Mouse (Mus musculus) heart, adult 9 months (tissue): ENCODE results near the gene Fut7.
A peak's percentile ranks its signal among the peaks of the same experiment; 100 is the strongest.

Experiments
- DNase-seq, 2 experiments: peaks; one replicate each; pipeline ENCODE4 v3.0.0; 2022; ENCODE audit warnings: low spot score in 2 of 2

The Fut7 gene

GRCm38 (mm10) chr2:25425481-25425880, 2.4 kb downstream of the Fut7 start:
- DNase-seq: no peak

- DNase-seq: peak; percentile 29 to 69
These were observed 3.7 kb downstream of the Fut7 start for GRCm38 (mm10) chr2:25426721-25427191.

GRCm38 (mm10) chr2:25427256-25427655, 4.2 kb downstream of the Fut7 start:
- no peak for DNase-seq

DNA sequence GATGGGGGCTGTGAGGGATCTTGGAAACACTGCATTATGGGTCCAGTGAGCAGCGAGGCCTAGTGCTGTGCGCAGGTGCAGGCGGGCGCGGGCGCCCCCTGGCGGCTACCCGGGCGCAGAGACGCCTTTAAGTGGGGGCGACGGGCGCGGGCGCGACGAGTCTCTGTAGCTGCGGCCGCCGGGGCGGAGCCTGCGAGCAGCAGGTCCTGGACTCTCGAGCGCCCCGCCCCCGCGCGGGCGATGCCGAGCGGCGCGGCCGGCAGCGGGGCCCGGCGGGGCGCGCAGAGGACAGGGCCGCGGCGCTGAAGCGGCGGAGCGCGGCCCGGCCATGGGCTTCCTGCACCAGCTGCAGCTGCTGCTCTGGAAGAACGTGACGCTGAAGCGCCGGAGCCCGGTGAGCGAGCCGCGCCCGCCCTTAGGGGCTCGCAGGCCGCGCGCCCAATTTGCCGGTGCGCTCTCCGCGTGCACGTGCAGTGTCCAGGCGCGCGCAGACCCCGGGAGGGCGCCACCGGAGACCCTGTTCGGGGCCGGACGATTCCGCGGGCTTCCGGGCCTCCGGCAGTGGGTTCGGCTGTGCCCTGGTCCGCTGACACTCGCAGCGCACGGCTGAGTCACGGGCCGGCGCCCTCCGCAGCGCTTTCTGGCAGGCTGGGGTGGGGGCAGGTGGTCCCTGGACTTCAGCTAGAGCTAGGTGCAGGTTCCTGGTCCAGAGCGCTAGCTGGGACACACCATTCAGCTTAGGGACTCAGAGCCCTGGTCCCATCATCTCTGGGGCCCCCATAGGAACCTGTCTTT, 5.6 kb downstream of the Fut7 start, which contains the start of gene Abca2:
Gene Abca2, plus strand, starts transcription at position 262 of the 795 bp plus-strand sequence.
- DNase-seq: peak; percentile 89 to 93

GRCm38 (mm10) chr2:25429435-25430180, 6.5 kb downstream of the Fut7 start:
- no peak for DNase-seq

GRCm38 (mm10) chr2:25430395-25431233, 7.5 kb downstream of the Fut7 start:
- no peak for DNase-seq

DNA sequence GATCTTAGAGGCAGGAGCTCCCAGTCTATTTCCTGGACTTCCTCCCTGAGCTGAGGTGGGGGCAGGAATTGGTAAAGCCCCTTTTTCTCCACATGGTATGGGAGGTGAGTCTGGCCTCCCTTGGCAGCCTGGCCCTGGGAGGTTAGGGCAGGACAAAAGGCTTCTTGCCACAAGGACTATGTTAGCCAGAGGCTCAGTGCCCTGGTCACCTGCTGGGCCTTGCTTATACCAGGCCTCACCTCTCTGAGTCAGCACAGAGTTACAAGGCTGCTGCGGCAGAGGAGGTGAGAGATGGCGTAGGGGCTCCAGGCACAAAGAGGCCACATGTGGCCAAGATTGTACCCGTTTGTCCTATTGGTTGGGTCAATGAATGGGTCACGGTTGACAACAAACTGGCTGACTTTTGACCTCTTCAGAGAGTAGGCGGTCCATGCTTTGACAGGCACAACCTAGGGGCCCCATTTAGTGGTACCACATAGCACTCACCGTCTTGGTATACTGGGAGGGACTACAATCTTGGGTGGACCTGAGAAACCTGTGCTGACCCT, 8.3 kb downstream of the Fut7 start:
- DNase-seq: no peak

GRCm38 (mm10) chr2:25432326-25433098, 9.4 kb downstream of the Fut7 start:
- DNase-seq: no peak

GRCm38 (mm10) chr2:25433101-25433500, 10.0 kb downstream of the Fut7 start:
- no peak for DNase-seq

DNA sequence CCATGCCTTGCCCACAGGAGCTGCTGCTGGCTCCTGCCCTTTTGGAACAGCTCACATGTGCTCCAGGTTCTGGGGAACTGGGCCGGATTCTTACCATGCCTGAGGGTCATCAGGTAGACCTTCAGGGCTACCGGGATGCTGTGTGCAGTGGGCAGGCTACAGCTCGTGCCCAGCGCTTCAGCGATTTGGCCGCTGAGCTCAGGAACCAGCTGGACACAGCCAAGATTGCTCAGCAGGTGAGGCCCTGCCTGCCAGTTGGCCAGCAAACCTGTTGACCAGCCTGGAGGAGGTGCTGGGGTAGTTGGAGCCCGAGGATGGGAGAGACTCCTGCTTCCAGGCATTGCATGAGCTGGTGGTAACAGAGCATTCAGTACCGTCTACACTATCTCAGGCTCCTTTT, 11.2 kb downstream of the Fut7 start:
- DNase-seq: no peak

GRCm38 (mm10) chr2:25436286-25436820, 13.3 kb downstream of the Fut7 start:
- no peak for DNase-seq

DNA sequence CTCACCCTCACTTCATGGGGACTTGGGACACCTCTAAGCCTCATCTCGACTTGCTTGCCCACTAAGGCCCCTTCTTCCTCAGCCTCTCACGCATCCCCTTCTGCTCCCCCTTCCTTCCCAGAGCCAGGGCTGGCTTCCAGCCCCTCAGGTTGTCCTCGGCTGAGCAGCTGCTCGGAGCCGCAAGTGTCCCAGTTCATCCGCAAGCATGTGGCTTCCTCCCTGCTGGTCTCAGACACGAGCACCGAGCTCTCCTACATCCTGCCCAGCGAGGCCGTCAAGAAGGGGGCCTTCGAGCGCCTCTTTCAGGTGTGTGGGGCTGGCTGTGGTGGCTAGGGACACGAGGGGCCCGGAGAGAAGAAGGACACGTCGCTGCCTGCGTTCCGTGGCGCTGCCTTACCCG, 18.0 kb downstream of the Fut7 start:
- no peak for DNase-seq

DNA sequence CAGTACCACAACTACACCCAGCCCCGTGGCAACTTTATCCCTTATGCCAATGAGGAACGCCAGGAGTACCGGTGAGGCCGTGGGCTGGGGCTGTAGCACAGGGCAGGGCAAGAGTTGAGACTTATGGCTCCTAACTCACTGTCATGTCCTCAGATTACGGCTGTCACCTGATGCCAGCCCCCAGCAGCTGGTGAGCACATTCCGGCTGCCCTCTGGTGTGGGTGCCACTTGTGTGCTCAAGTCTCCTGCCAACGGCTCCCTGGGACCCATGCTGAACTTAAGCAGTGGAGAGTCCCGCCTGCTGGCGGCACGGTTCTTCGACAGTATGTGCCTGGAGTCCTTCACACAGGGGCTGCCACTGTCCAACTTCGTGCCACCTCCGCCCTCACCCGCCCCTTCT, 19.6 kb downstream of the Fut7 start:
- no peak for DNase-seq

- DNase-seq: no peak
These were observed 28.0 kb downstream of the Fut7 start for GRCm38 (mm10) chr2:25450853-25451647.

DNA sequence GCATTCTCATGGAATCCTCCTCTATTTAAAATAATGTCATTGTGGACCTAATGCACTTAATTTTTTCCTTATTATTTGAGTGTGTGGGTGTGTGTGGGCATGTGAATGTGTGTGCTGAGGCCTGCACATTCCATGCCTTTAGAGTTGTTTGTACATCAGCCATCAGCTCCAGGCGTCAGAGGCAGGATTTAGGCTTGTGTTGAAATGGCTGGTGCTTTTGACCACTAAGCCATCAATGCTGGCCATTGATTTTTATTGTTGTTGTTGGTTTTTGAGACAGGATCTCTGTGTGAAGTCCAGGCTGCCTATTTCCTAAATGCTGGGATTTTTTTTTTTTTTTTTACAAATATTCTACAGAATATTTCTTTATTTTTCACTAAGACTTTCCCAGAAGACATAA, 29.9 kb downstream of the Fut7 start:
- DNase-seq: no peak

GRCm38 (mm10) chr2:25456205-25456953, 33.3 kb downstream of the Fut7 start, which contains the start of gene Clic3:
Gene Clic3, plus strand, starts transcription at chr2:25456838.
- no peak for DNase-seq

GRCm38 (mm10) chr2:25457022-25457896, 34.2 kb downstream of the Fut7 start:
- DNase-seq: no peak

GRCm38 (mm10) chr2:25458911-25459310, 35.8 kb downstream of the Fut7 start:
- peak in 1 of 2 experiments; percentile 51 for DNase-seq
